Mouse (Mus musculus) hindbrain, embryonic 11.5 days (tissue): ENCODE measurements around the gene Abhd14a. TPM values are rescaled to one million over a fixed set of nuclear protein-coding genes. Genes with fewer than 3 reads are reported as not detected.

Source experiments
- ATAC-seq: fragments of 200-750 bp; cut with Nextera tagmentation; 2 replicates; pipeline ENCODE4 v1.8.0; 2017; ENCODE audit warnings: mild to moderate bottlenecking, moderate TSS enrichment, moderate library complexity; ENCODE audit not compliant: low FRiP score
- DNase-seq: peaks from one replicate; pipeline ENCODE4 v3.0.0-alpha.2; 2015; ENCODE audit warnings: low spot score
- H3K27ac ChIP-seq: fragments of 300-500 bp; sonication (generic); 2 replicates; pipeline ENCODE4 v1.5.1; 2014; ENCODE audit warnings: mild to moderate bottlenecking, low read depth, low read length
- H3K27me3 ChIP-seq: fragments of 300-500 bp; sonication (generic); 2 replicates; pipeline ENCODE4 v1.6.1; 2014; ENCODE audit warnings: mild to moderate bottlenecking, low read length, moderate library complexity, mixed read lengths; ENCODE audit not compliant: control insufficient read depth, insufficient read depth
- H3K36me3 ChIP-seq: fragments of 300-500 bp; sonication (generic); 2 replicates; pipeline ENCODE4 v1.6.1; 2014; ENCODE audit warnings: mild to moderate bottlenecking, low read length, moderate library complexity, mixed read lengths; ENCODE audit not compliant: control insufficient read depth, insufficient read depth
- H3K4me1 ChIP-seq: fragments of 300-500 bp; sonication (generic); replicated peaks from 2 replicates; pipeline ENCODE4 v1.6.1; 2014; ENCODE audit warnings: low read length, mixed read lengths; ENCODE audit not compliant: control insufficient read depth, insufficient read depth
- H3K4me2 ChIP-seq: fragments of 300-500 bp; sonication (generic); replicated peaks from 2 replicates; pipeline ENCODE4 v1.6.1; 2014; ENCODE audit warnings: mild to moderate bottlenecking, low read depth, low read length
- H3K4me3 ChIP-seq: fragments of 300-500 bp; sonication (generic); 2 replicates; pipeline ENCODE4 v1.5.1; 2014; ENCODE audit warnings: low read depth, low read length
- H3K9ac ChIP-seq: fragments of 300-500 bp; sonication (generic); 2 replicates; pipeline ENCODE4 v1.6.1; 2014; ENCODE audit warnings: low read depth, low read length
- H3K9me3 ChIP-seq: fragments of 300-500 bp; sonication (generic); 2 replicates; pipeline ENCODE4 v1.6.1; 2016; ENCODE audit warnings: low read length; ENCODE audit not compliant: control insufficient read depth
- WGBS: fragments of 180-500 bp; shearing (Covaris S2); extraction: QIAGEN DNeasy Blood & Tissue Kit; methylation state at CpG from one replicate; pipeline ENCODE4 v1.1.7; 2014; 5-methylcytosine and 5-hydroxymethylcytosine counted together
- polyA plus RNA-seq: library from polyadenylated mRNA; unstranded; fragments of >200 nt; fragmentation: Nextera tagmentation; extraction: Ambion mirVana; gene quantifications from 2 replicates; pipeline ENCODE4 v1.2.1, GENCODE M21; 2014

Abhd14a gene
- polyA plus RNA-seq, 1 experiment from 2014 or later: 31.2 TPM

DNA sequence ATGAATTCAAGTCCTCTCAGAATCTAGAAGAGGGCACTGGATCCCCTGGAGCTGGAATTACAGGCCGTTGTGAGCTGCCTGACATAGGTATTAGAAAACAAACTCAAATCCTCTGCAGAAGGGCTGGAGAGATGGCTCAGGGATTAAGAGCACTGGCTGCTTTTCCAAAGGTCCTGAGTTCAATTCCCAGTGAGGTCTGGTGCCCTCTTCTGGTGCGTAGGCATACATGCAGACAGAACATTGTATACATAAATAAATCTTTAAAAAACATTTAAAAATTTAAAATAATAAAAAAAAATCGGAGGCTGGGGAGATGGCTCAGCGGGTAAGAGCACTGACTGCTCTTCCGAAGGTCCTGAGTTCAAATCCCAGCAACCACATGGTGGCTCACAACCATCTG lies 4.8 kb downstream of the Abhd14a start:
- no peak for ATAC-seq
- H3K27me3 ChIP-seq: no peaks in the 10 kb centered on the region
- WGBS: 80% methylated on average over 5 of the region's 5 CpGs

DNA sequence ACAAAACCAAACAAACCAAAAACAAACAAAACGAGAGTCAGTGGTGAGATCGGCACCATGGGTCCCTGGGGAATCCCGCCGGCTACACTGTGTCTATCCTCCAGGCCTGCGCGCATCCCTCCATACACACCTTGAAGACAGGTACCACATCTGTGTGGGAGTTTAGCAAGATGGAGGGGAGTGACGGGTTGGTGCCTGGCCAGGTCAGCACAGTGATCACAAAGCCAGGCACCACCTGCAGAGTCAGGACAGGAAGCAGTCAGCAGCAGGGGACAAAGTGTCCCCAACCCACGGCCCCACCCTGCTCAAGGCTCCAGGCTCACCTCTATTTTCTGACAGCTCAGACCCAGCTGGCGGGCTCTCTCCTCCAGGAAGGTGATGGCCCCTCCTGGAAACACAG lies 10.9 kb downstream of the Abhd14a start:
- 0 out of 2 replicates have a peak, but pooled peaks cover 4% of the 10 kb centered on the region for H3K36me3 ChIP-seq
- H3K9ac ChIP-seq: no peak overlapping the region
- no peak overlapping the region for H3K4me2 ChIP-seq
- no peaks in the 10 kb centered on the region for H3K27me3 ChIP-seq
- H3K9me3 ChIP-seq: no peaks in the 10 kb centered on the region
- DNase-seq: no peak
- H3K4me1 ChIP-seq: peaks cover 5% of the 10 kb centered on the region
- ATAC-seq: no peak
- H3K27ac ChIP-seq: no peak overlapping the region
- no peak overlapping the region for H3K4me3 ChIP-seq
- 82% methylated on average over 9 of the region's 9 CpGs for WGBS

More for the DNA sequence above, 4.8 kb downstream of the Abhd14a start:
- Histone ChIP-seq H3K4me1 (peaks cover under 1% of the 10 kb centered on the region), H3K9me3 (no peaks in the 10 kb centered on the region), H3K27ac (no peak overlapping the region), H3K36me3 (no peaks in the 10 kb centered on the region), H3K4me3 (no peak overlapping the region), H3K9ac (no peak overlapping the region), H3K4me2 (no peak overlapping the region)
- DNase-seq: no peak

DNA sequence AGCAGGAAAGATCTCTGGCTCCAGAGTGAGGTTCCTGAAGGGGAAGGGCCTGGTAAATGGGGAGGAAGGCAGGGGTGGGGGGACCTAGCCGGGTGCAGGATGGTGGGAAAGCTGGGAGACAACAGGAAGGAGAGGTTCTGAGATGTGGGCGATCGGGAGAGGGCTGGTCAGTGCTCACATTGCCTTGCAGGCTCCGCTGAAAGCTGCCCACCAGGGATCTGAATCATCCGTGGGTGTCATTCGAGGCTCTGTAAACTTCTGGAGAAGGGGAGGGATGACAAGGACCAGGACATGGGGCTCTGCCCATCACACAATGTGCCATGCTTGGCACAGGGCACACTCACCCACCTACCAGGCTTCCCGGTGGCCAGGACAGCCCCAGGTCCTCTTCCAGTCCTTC lies 14.1 kb downstream of the Abhd14a start:
- H3K27me3 ChIP-seq: no peaks in the 10 kb centered on the region
- no peaks in the 10 kb centered on the region for H3K9me3 ChIP-seq
- DNase-seq: no peak
- H3K4me2 ChIP-seq: no peak overlapping the region
- H3K4me1 ChIP-seq: peaks cover 10% of the 10 kb centered on the region
- 0 out of 2 replicates have a peak overlapping the region, but pooled peaks have one; percentile 24 for H3K27ac ChIP-seq
- no peak for ATAC-seq
- 79% methylated on average over 7 of the region's 7 CpGs for WGBS
- 0 out of 2 replicates have a peak, but pooled peaks cover 7% of the 10 kb centered on the region for H3K36me3 ChIP-seq
- H3K4me3 ChIP-seq: no peak overlapping the region
- H3K9ac ChIP-seq: no peak overlapping the region

DNA sequence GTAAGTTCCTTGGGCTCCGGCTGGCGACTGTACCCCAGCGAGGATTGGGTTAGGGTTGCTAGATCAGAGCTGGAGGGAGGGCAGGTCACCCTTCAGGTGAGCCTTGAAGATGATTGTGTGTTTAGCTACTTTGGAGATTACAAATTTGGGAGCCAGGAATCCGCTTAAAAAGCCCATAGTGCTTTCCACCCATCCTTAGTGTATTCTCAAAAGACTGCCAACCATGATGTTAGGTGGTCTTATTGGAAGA lies 17.5 kb downstream of the Abhd14a start:
- DNase-seq: no peak
- H3K27ac ChIP-seq: peak overlapping the region; percentile 93; the same call in 1 of the 2 replicates
- ATAC-seq: no peak
- peak overlapping the region; percentile 78 for H3K4me2 ChIP-seq
- 5% methylated on average over 4 of the region's 4 CpGs for WGBS
- H3K27me3 ChIP-seq: no peaks in the 10 kb centered on the region
- H3K9ac ChIP-seq: peak overlapping the region; percentile 99
- H3K4me3 ChIP-seq: peak overlapping the region; percentile 92
- 0 out of 2 replicates have a peak, but pooled peaks cover 7% of the 10 kb centered on the region for H3K36me3 ChIP-seq
- H3K4me1 ChIP-seq: peaks cover 5% of the 10 kb centered on the region; the same call in 1 of the 2 replicates
- H3K9me3 ChIP-seq: no peaks in the 10 kb centered on the region

DNA sequence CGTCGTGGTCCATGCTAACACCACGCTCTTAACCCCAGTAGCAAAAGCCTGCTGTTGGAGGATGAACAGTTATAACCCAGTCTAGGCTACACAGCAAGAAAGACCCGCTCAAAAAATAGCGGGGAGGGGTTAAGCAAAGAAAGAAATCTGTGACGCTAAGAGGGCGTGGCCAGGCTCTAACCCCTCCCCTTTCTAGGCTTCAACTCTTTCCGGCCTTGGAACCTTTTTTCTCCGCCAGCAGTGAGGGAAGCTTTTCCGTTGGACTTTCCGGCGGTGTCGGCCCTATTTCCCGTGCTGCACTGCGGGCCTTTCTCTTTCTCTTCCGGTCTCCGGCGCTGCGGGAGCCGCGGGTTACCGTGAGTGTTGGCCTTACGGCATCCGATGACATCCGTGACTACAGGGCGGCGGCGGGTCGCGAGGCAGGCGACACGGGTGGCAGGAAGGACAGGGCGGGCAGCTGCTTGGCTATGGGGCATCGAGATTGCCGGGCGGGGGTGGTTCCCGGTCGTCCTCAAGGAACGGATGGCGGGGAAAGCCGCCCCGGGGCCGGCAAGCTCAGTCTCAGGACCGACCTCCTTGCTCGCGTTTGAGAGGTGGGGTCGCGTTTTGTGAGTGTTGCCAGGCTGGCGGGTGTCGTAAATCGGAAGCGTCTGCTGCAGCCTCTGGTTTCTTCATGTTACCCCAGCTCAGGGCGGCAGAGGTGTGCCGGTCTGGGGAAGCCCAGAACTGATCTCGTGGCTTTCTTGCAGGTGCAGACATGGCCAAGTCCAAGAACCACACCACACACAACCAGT lies 18.1 kb downstream of the Abhd14a start, which contains the start of gene Rpl29:
Gene Rpl29 (plus strand): TSS at position 234 of the 794 bp plus-strand sequence.
- H3K9ac ChIP-seq: peak within 1 kb of the TSS; percentile 99
- peaks cover 5% of the 10 kb centered on the region; the same call in 1 of the 2 replicates for H3K4me1 ChIP-seq
- peak within 1 kb of the TSS; percentile 92 for H3K4me3 ChIP-seq
- 0 out of 2 replicates have a peak, but pooled peaks cover 7% of the 10 kb centered on the region for H3K36me3 ChIP-seq
- no peaks in the 10 kb centered on the region for H3K9me3 ChIP-seq
- DNase-seq (peak; percentile 98), ATAC-seq (peak; percentile 91)
- peak within 1 kb of the TSS; percentile 93 for H3K27ac ChIP-seq
- H3K27me3 ChIP-seq: no peaks in the 10 kb centered on the region
- WGBS: under 1% methylated on average over 52 of the region's 55 CpGs
- peak within 1 kb of the TSS; percentile 78 for H3K4me2 ChIP-seq

DNA sequence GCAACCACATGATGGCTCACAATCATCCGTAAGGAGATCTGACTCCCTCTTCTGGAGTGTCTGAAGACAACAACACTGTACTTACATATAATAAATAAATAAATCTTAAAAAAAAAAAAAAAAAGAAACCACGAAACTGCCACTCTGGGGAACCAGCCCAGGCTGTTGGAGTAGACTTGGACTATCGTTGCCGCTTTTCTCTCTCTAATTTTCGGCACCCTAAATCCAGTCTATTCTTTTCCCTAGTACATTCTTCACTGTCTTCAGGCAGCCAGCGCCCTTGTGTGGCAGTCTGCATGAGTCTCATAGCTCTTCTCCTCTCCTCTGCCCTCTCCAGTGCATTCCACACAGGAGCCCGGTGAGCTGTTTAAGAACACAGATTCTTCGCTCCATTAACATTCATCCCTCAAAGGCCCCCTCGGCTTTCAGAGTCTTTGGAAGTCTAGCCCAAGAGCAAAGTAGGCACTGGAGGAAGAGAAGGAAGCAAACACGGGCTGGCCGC lies 18.7 kb downstream of the Abhd14a start:
- Histone ChIP-seq H3K9ac (peak overlapping the region; percentile 71), H3K36me3 (0 out of 2 replicates have a peak, but pooled peaks cover 7% of the 10 kb centered on the region), H3K4me3 (peak overlapping the region; percentile 92), H3K27me3 (no peaks in the 10 kb centered on the region), H3K9me3 (no peaks in the 10 kb centered on the region), H3K4me1 (peaks cover 5% of the 10 kb centered on the region; the same call in 1 of the 2 replicates), H3K4me2 (peak overlapping the region; percentile 69), H3K27ac (peak overlapping the region; percentile 93)
- 23% methylated on average over 11 of the region's 11 CpGs for WGBS
- ATAC-seq (peak; percentile 76), DNase-seq (no peak)

DNA sequence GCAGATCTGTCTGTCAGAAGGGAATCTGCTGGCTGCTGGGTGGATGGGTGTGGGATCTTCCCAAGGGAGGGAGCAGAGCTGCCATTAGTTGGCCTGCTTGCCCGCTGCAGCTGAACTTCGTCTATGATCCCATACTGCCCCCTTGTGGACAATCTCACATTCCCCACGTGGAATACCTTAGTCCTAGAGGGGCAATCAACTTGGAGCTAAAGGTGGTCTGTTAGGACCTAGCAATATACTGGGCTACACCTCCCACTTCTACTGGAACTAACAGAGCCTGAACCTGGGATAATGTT lies 25.7 kb downstream of the Abhd14a start:
- no peak overlapping the region for H3K9ac ChIP-seq
- no peak overlapping the region for H3K4me3 ChIP-seq
- H3K4me2 ChIP-seq: peak overlapping the region; percentile 8; the same call in 1 of the 2 replicates
- H3K27me3 ChIP-seq: no peaks in the 10 kb centered on the region
- no peaks in the 10 kb centered on the region for H3K9me3 ChIP-seq
- H3K36me3 ChIP-seq: no peaks in the 10 kb centered on the region
- ATAC-seq (peak; percentile 64; the same call in 1 of the 2 replicates), DNase-seq (peak; percentile 94)
- no peak overlapping the region for H3K27ac ChIP-seq
- H3K4me1 ChIP-seq: peaks cover 17% of the 10 kb centered on the region
- 0% methylated on average over 3 of the region's 3 CpGs for WGBS

DNA sequence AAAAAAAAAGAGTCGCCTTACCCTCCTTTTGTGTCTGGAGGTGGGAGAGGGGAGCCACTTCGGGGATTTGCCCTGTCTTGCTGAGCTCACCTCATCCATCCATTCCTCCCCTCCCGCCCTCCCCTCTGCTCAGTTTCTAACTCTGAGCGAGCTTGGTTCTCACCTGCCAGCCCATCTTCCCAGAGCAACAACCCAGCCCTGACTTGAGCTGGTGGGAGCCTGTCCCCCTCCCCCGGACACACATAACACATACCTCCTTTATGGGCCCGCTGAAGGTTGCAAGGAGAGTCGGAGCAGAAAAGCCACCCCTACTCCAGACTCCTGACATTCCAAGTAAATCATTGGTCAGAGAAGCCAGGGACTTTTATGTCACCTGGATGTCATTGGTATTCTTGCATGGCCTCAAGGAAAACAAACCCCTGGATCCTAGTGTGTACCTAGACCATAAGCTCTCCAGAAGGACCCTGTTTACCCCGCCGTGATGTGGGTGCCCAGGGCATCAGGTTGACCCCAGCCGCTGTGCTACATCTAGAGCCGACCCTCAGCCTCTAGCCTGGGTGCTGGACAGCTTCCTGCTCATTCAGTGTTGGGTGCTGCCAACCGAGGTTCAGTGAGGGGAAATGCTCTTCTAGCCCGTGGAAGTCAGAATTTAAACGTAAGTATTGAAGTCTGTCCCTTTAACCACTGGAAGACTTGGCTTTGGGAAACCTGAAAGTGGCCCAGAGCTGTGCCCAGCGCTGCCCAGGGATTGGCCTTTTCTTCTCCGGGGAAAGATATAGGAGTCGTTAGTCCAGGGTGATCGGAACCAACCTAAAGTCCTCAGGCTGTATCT lies 26.2 kb downstream of the Abhd14a start:
- Histone ChIP-seq H3K27me3 (no peaks in the 10 kb centered on the region), H3K36me3 (no peaks in the 10 kb centered on the region), H3K9me3 (no peaks in the 10 kb centered on the region), H3K4me2 (peak overlapping the region; percentile 21; the same call in 1 of the 2 replicates), H3K27ac (peak overlapping the region; percentile 48), H3K4me1 (peaks cover 17% of the 10 kb centered on the region), H3K4me3 (no peak overlapping the region; the same call in 1 of the 2 replicates), H3K9ac (no peak overlapping the region)
- WGBS: 5% methylated on average over 18 of the region's 18 CpGs
- DNase-seq (no peak), ATAC-seq (peak; percentile 48; the same call in 1 of the 2 replicates)
